Mouse (Mus musculus) testis, adult 2 months (tissue): Measurements from ENCODE around the gene Ppm1h.

ENCODE experiments used
- CTCF ChIP-seq: fragments of 200-500 bp; IDR thresholded peaks from 2 replicates; pipeline ENCODE4 v1.5.1; 2012; ENCODE audit warnings: low read depth, mild to moderate bottlenecking, inconsistent platforms, low read length, moderate library complexity; ENCODE audit not compliant: control insufficient read depth, insufficient read depth, insufficient replicate concordance
- POLR2A ChIP-seq: fragments of 200-500 bp; IDR thresholded peaks from 2 replicates; pipeline ENCODE4 v1.6.1; 2012; ENCODE audit warnings: low read depth, mild to moderate bottlenecking, inconsistent platforms, low read length, moderate library complexity; ENCODE audit not compliant: control insufficient read depth

DNA sequence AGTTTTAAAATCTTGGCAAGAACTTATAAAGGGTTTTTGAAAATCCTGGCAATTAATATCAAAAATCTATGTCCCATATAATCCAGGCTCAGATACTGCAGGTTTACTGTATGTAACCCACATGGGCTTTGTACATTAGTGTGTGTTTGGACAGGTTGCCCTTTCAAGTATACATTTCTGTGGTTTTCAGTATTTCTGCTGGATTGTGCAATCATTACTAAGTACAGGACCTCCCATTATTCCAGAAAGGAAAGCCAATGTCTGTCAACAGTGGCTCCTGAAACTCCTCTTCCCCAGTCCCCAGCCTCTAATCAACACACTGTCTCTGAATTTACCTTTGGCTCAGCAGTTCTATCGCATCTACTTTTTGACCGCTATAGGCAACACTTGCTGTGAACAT is 66.4 kb downstream of the Ppm1h start:
- TF ChIP-seq POLR2A (no peak), CTCF (no peak)
